22 mouse cellular contexts compared by ENCODE assay signal in the genomic region with DNA sequence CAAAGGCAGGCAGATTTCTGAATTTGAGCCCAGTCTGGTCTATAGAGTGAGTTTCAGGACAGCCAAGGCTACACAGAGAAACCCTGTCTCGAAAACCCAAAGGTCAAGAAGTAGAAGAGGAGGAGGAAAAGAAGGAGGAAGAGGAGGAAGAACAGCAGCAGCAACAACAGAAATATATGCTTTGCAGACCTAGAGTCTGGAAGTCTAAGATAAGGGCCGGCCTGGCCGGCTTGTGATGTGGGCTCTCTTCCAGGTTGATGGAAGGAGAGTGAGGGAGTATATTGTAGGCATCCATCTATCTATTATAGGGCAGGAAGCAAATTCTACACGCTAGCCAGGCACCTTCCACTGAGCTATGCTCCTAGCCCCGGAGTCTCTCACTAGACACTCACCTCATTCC.
DNase-seq lines count a peak whose midpoint lies in the region; ATAC-seq and TF ChIP-seq lines count a peak whose summit lies in the region.
"Had no signal": no experiment of that assay in that cellular context is flagged by ENCODE, and none has a peak within 500 bp of the region (broad histone marks: within the 10 kb centered on the region; RNA-seq: fewer than 3 reads in every experiment).

No protein-coding gene starts in this region.

- no peaks in the 10 kb centered on the region for H3K27me3 ChIP-seq in erythroblast, embryonic 14.5 days (ENCODE audit: control insufficient read depth)
- H3K27me3 ChIP-seq in liver, embryonic 13.5 days: no peaks in the 10 kb centered on the region
- no peaks in the 10 kb centered on the region for H3K27me3 ChIP-seq in midbrain, embryonic 13.5 days
- no peaks in the 10 kb centered on the region for H3K27me3 ChIP-seq in midbrain, embryonic 15.5 days (replicated peaks)
- H3K27me3 ChIP-seq: embryonic facial prominence, embryonic 12.5 days; midbrain, embryonic 12.5 days had no signal

- WGBS in liver, embryonic 13.5 days (ENCODE audit: insufficient replicate concordance): 20% methylated on average over 5 of the region's 5 CpGs
- 84% methylated on average over 5 of the region's 5 CpGs for WGBS in midbrain, embryonic 13.5 days
- WGBS in midbrain, embryonic 15.5 days: 96% methylated on average over 5 of the region's 5 CpGs

- TF ChIP-seq CTCF in layer of hippocampus, adult 2 months (conservative IDR thresholded peaks at IDR 0.05): no peak

- DNase-seq in layer of hippocampus, adult 2 months (ENCODE audit: low spot score in 2 of 2): no peak
- DNase-seq in layer of hippocampus, postnatal 14 days (ENCODE audit: low spot score in 2 of 2): no peak
- DNase-seq in liver, embryonic 13.5 days: peak; percentile 58
- DNase-seq in urinary bladder, postnatal 25 days (ENCODE audit: low spot score): no peak
- DNase-seq: adrenal gland, postnatal 25 days; cerebellum, adult 11-12 months; gastrocnemius, postnatal 14 days; heart, adult 2 months; kidney, adult 2 months; lung, adult 18-20 months; lung, postnatal 10 days; thymus, postnatal 14 days had no signal

- peak overlapping the region; percentile 88; the same call in 1 of the 2 replicates for H3K27ac ChIP-seq in layer of hippocampus, adult 2 months
- peak overlapping the region; percentile 37 for H3K27ac ChIP-seq in liver, embryonic 13.5 days
- H3K27ac ChIP-seq in midbrain, embryonic 13.5 days: no peak overlapping the region
- H3K27ac ChIP-seq in midbrain, embryonic 15.5 days: no peak overlapping the region
- H3K27ac ChIP-seq: embryonic facial prominence, embryonic 12.5 days; heart, adult 2 months; hindbrain, embryonic 14.5 days; kidney, postnatal 0 days; midbrain, embryonic 12.5 days had no signal

- no peaks in the 10 kb centered on the region for H3K36me3 ChIP-seq in erythroblast, embryonic 14.5 days (ENCODE audit: control insufficient read depth)
- H3K36me3 ChIP-seq in liver, embryonic 13.5 days: no peaks in the 10 kb centered on the region
- H3K36me3 ChIP-seq in midbrain, embryonic 13.5 days: no peaks in the 10 kb centered on the region
- no peaks in the 10 kb centered on the region for H3K36me3 ChIP-seq in midbrain, embryonic 15.5 days (replicated peaks)
- H3K36me3 ChIP-seq: embryonic facial prominence, embryonic 12.5 days; midbrain, embryonic 12.5 days had no signal

- no peak overlapping the region for H3K4me3 ChIP-seq in layer of hippocampus, adult 2 months
- peak overlapping the region; percentile 7 for H3K4me3 ChIP-seq in erythroblast, embryonic 14.5 days (replicated peaks)
- H3K4me3 ChIP-seq in liver, embryonic 13.5 days (replicated peaks): no peak overlapping the region
- H3K4me3 ChIP-seq in midbrain, embryonic 13.5 days (replicated peaks): no peak overlapping the region
- H3K4me3 ChIP-seq in midbrain, embryonic 15.5 days: no peak overlapping the region
- H3K4me3 ChIP-seq: embryonic facial prominence, embryonic 12.5 days; heart, adult 2 months; midbrain, embryonic 12.5 days had no signal

- H3K9me3 ChIP-seq in erythroblast, embryonic 14.5 days (ENCODE audit: control insufficient read depth, low read length): no peaks in the 10 kb centered on the region
- no peaks in the 10 kb centered on the region for H3K9me3 ChIP-seq in liver, embryonic 13.5 days (replicated peaks)
- no peaks in the 10 kb centered on the region for H3K9me3 ChIP-seq in midbrain, embryonic 13.5 days
- no peaks in the 10 kb centered on the region for H3K9me3 ChIP-seq in midbrain, embryonic 15.5 days
- H3K9me3 ChIP-seq: embryonic facial prominence, embryonic 12.5 days; midbrain, embryonic 12.5 days had no signal

- ATAC-seq in liver, embryonic 13.5 days (ENCODE audit: low read depth): peak; percentile 57
- ATAC-seq in megakaryocyte-erythroid progenitor cell, adult 5-6 weeks (replicated peaks; ENCODE audit: low FRiP score, low TSS enrichment, poor library complexity, severe bottlenecking): peak; percentile 49
- ATAC-seq in midbrain, embryonic 13.5 days: no peak
- no peak for ATAC-seq in midbrain, embryonic 15.5 days (replicated peaks)
- ATAC-seq: forebrain, embryonic 16.5 days; inflammation-experienced regulatory T-cells, adult 6 months had no signal

- peaks cover 65% of the 10 kb centered on the region for H3K4me1 ChIP-seq in erythroblast, embryonic 14.5 days (ENCODE audit: control insufficient read depth)
- peaks cover 68% of the 10 kb centered on the region for H3K4me1 ChIP-seq in liver, embryonic 13.5 days (replicated peaks)
- no peaks in the 10 kb centered on the region; the same call in 1 of the 2 replicates for H3K4me1 ChIP-seq in midbrain, embryonic 13.5 days (replicated peaks)
- 0 out of 2 replicates have a peak, but pooled peaks cover 5% of the 10 kb centered on the region for H3K4me1 ChIP-seq in midbrain, embryonic 15.5 days

- peak overlapping the region; percentile 15; the same call in 1 of the 2 replicates for H3K4me2 ChIP-seq in liver, embryonic 13.5 days
- no peak overlapping the region for H3K4me2 ChIP-seq in midbrain, embryonic 13.5 days (replicated peaks)
- H3K4me2 ChIP-seq in midbrain, embryonic 15.5 days: no peak overlapping the region
- H3K4me2 ChIP-seq: embryonic facial prominence, embryonic 12.5 days; hindbrain, embryonic 14.5 days; midbrain, embryonic 12.5 days had no signal

- peak overlapping the region; percentile 11; the same call in 1 of the 2 replicates for H3K9ac ChIP-seq in liver, embryonic 13.5 days
- no peak overlapping the region for H3K9ac ChIP-seq in midbrain, embryonic 13.5 days (replicated peaks)
- H3K9ac ChIP-seq in midbrain, embryonic 15.5 days: no peak overlapping the region
- H3K9ac ChIP-seq: embryonic facial prominence, embryonic 12.5 days; hindbrain, embryonic 14.5 days; midbrain, embryonic 12.5 days had no signal

Comparison
In these comparisons a context has a peak if more than half of its experiments do, and no peak if none do; other contexts are left out.
1. H3K27ac ChIP-seq: peak in layer of hippocampus, adult 2 months (single experiment) and liver, embryonic 13.5 days (single experiment); none in midbrain, embryonic 13.5 days (single experiment) and midbrain, embryonic 15.5 days (single experiment).
2. ATAC-seq: peak in liver, embryonic 13.5 days (single experiment) and megakaryocyte-erythroid progenitor cell, adult 5-6 weeks (single experiment); none in midbrain, embryonic 13.5 days (single experiment) and midbrain, embryonic 15.5 days (single experiment).